Mouse (Mus musculus): ENCODE results near the gene Spats2l.

The Spats2l gene

GRCm38 (mm10) chr1:57969327-57970271 lies 195.6 kb downstream of the Spats2l start:
- peak; percentile 85 to 88 for DNase-seq (ENCODE audit: low read depth in 2 of 2, low spot score in 2 of 2)

GRCm38 (mm10) chr1:57971588-57971987 lies 197.6 kb downstream of the Spats2l start:
- DNase-seq (ENCODE audit: low read depth in 2 of 2, low spot score in 2 of 2) = no peak

GRCm38 (mm10) chr1:57976860-57977259 lies 202.9 kb downstream of the Spats2l start:
- DNase-seq (ENCODE audit: low read depth in 2 of 2, low spot score in 2 of 2) = no peak

GRCm38 (mm10) chr1:57989052-57989600 lies 215.2 kb downstream of the Spats2l start:
- DNase-seq (ENCODE audit: low read depth in 2 of 2, low spot score in 2 of 2) = no peak

GRCm38 (mm10) chr1:57991277-57991676 lies 217.3 kb downstream of the Spats2l start:
- no peak for DNase-seq (ENCODE audit: low read depth in 2 of 2, low spot score in 2 of 2)

GRCm38 (mm10) chr1:57995432-57996132 lies 221.6 kb downstream of the Spats2l start, which contains the start of gene Sgo2a:
Gene Sgo2a, plus strand, starts transcription at chr1:57995971.
- DNase-seq (ENCODE audit: low read depth in 2 of 2, low spot score in 2 of 2) = peak; percentile 80 to 89

GRCm38 (mm10) chr1:57996133-57996615 lies 222.2 kb downstream of the Spats2l start:
- DNase-seq (ENCODE audit: low read depth in 2 of 2, low spot score in 2 of 2) = no peak

Measured in CD8-positive naive resting alpha-beta T cell, adult 2 months (primary cell).